In genomic region chr9:21604119-21604518, GRCm38 (mm10) we compare ENCODE assay signal across 23 mouse cellular contexts.
"Had no signal": no experiment of that assay in that cellular context is flagged by ENCODE, and none has a peak within 500 bp of the region (broad histone marks: within the 10 kb centered on the region; RNA-seq: fewer than 3 reads in every experiment).

No protein-coding gene starts in this region.

- DNase-seq: kidney, adult 18-20 months; kidney, adult 9 months; kidney, postnatal 36 days; layer of hippocampus, adult 9-11 months; left cerebral cortex, postnatal 4 days; liver, embryonic 13.5 days; lung, adult 18-20 months; lung, postnatal 14 days; right cerebral cortex, adult 18-20 months; right cerebral cortex, postnatal 25 days; spleen, adult 18-20 months; thymus, adult 2 months; thymus, postnatal 14 days; thymus, postnatal 4 days had no signal

- H3K4me3 ChIP-seq: limb, embryonic 12.5 days; limb, embryonic 15.5 days; liver, embryonic 13.5 days; lung, embryonic 15.5 days; midbrain, embryonic 12.5 days; midbrain, embryonic 15.5 days; neural tube, embryonic 12.5 days; neural tube, embryonic 15.5 days had no signal

- H3K4me2 ChIP-seq: limb, embryonic 12.5 days; limb, embryonic 15.5 days; liver, embryonic 13.5 days; lung, embryonic 15.5 days; midbrain, embryonic 12.5 days; midbrain, embryonic 15.5 days; neural tube, embryonic 12.5 days; neural tube, embryonic 15.5 days had no signal

- H3K9me3 ChIP-seq: limb, embryonic 12.5 days; limb, embryonic 15.5 days; liver, embryonic 13.5 days; lung, embryonic 15.5 days; midbrain, embryonic 12.5 days; midbrain, embryonic 15.5 days; neural tube, embryonic 12.5 days; neural tube, embryonic 15.5 days had no signal

- H3K36me3 ChIP-seq: limb, embryonic 12.5 days; limb, embryonic 15.5 days; liver, embryonic 13.5 days; lung, embryonic 15.5 days; midbrain, embryonic 12.5 days; midbrain, embryonic 15.5 days; neural tube, embryonic 12.5 days; neural tube, embryonic 15.5 days had no signal

- H3K4me1 ChIP-seq: limb, embryonic 12.5 days; limb, embryonic 15.5 days; lung, embryonic 15.5 days; midbrain, embryonic 12.5 days; midbrain, embryonic 15.5 days; neural tube, embryonic 12.5 days; neural tube, embryonic 15.5 days had no signal

- H3K9ac ChIP-seq: limb, embryonic 12.5 days; limb, embryonic 15.5 days; liver, embryonic 13.5 days; lung, embryonic 15.5 days; midbrain, embryonic 12.5 days; midbrain, embryonic 15.5 days; neural tube, embryonic 12.5 days; neural tube, embryonic 15.5 days had no signal

- ATAC-seq: intestine, embryonic 16.5 days; midbrain, embryonic 15.5 days had no signal

- H3K27ac ChIP-seq: limb, embryonic 12.5 days; limb, embryonic 15.5 days; liver, embryonic 13.5 days; lung, embryonic 15.5 days; macrophage; midbrain, embryonic 12.5 days; midbrain, embryonic 15.5 days; neural tube, embryonic 12.5 days; neural tube, embryonic 15.5 days had no signal

- H3K27me3 ChIP-seq: limb, embryonic 12.5 days; limb, embryonic 15.5 days; liver, embryonic 13.5 days; lung, embryonic 15.5 days; midbrain, embryonic 12.5 days; midbrain, embryonic 15.5 days; neural tube, embryonic 12.5 days; neural tube, embryonic 15.5 days had no signal
